Mouse (Mus musculus) lung, postnatal 25 days (tissue): Measurements from ENCODE around the gene St8sia6.

Experiments used
- DNase-seq: peaks from one replicate; pipeline ENCODE4 v3.0.0; 2022; ENCODE audit warnings: low spot score

Gene St8sia6

GRCm38 (mm10) chr2:13760366-13760765 is 33.5 kb downstream of the St8sia6 start:
- DNase-seq, result no peak

DNA sequence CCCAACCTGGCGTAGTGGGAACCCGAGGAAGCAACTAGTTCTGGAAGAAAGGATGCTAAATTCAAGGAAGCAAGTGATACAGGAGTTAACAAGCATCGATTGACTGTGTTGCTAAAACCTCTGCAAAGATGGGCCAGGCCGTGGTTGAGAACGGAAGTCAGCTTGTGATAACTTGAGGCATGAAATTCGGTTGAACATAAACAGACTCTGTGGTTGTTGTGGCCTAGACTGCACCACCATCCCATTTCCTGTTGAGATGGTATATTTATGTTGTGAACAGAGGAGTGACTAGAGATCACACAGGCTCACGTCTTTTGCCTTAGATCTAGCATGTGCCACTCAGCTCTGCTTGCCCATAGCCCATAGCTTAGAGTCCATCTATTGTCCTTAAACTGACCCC is 36.5 kb downstream of the St8sia6 start:
- DNase-seq, result peak; percentile 18

- no peak for DNase-seq
Observed at GRCm38 (mm10) chr2:13755733-13756132, 38.1 kb downstream of the St8sia6 start.

DNA sequence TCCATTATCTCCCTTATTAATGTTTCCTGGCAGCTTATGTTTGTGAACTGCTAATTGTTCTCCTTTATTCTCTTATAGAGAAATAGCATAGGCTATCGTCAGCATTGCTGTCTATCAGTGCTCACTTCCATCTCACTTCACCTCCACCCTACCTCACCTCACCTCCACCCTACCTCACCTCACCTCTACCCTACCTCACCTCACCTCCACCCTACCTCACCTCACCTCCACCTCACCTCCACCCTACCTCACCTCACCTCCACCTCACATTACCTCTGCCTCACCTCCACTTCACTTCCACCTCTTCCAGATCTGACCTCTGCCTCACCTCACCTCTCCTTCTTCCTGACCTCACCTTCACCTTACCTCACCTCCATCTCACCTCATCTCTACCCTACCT is 42.2 kb downstream of the St8sia6 start:
- DNase-seq, result no peak

GRCm38 (mm10) chr2:13750777-13751176 is 43.1 kb downstream of the St8sia6 start:
- no peak for DNase-seq

- DNase-seq, result peak; percentile 2
Observed at GRCm38 (mm10) chr2:13750089-13750488, 43.8 kb downstream of the St8sia6 start.

DNA sequence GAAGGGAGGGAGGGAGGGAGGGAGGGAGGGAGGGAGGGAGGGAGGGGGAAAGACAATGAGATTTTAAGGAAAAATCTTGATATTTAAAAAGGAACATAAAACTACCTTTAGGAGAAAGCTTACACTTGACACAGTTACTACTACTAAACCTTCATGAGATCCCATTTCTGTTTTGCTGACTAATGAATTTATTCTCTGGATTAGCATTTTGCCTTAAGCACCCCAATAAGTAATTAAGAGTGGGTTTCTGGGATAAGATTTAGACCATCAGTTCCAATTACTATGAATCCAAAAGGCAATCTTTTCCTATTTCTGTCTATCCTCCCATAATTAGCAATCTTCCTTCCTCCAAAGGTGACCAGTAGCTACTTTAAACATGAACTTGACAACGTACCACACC is 44.7 kb downstream of the St8sia6 start:
- DNase-seq, result no peak

DNA sequence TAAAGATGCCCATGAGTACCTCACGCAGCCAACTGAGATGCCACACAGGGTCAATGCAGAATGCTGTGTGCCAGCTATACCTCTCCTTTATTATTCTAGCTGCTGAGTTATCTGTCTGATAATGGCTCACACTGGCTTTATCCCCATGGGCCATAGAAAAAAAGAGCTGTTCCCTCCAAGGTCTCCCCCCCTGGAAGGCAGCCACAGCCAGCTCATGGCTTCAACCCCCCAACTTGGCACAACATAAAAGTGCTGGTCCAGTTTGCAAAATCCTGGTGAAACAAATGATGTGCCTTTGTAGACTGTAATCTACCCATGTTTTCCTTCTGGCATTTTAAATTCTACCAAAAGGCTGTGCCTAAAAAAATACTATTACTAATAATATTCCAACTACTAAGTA is 46.3 kb downstream of the St8sia6 start:
- no peak for DNase-seq

- DNase-seq, result no peak
Observed at GRCm38 (mm10) chr2:13746023-13746422, 47.8 kb downstream of the St8sia6 start.

GRCm38 (mm10) chr2:13738704-13739103 is 55.2 kb downstream of the St8sia6 start:
- no peak for DNase-seq

- no peak for DNase-seq
Observed at GRCm38 (mm10) chr2:13727901-13728300, 66.0 kb downstream of the St8sia6 start.

- no peak for DNase-seq
Observed at GRCm38 (mm10) chr2:13725592-13725991, 68.3 kb downstream of the St8sia6 start.

DNA sequence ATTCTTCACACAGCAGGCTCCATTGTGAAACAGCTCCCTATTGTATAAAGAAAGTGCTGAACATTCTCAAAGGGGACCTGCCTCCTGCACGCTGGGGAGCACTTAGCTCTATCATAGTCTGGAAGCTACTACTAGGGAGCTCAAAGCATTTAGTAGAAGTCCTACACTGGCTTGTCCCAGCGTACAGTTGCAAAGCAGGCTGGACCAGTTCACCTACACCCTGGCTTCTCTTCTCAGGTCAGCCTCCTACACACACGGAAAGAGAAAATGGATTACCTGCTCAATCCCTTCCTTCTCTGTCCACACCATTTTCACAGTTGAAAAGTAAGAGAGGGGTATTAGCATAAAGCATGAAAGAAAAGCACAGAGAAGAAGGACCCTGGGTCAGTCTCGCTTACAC is 71.6 kb downstream of the St8sia6 start:
- DNase-seq, result peak; percentile 4

DNA sequence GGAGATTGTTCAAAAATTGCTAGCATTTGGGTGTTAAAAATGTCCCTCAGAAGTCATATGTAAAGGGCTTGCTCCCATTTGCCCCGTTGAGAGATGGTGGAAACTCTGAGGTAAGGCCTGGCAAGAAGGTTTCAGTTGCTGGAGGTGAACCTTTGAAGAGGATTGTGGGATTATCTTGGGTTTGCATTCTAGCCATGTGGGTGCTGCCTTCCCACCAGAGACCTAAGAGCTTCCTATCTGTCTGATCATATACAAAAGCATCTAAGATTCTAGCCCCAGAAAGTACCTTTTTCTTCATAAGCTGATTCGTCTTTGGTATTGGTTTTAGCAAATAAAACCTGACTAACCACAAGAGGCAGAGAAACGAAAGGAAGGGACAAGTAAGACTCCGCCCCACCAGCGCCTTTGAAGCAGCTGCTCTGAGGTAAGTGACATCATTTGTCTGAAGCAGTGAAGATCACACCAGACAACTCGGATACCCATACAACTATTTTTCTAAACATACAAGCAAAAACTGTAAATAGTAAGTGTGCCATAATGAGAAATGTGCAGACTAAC is 75.2 kb downstream of the St8sia6 start:
- DNase-seq, result no peak

DNA sequence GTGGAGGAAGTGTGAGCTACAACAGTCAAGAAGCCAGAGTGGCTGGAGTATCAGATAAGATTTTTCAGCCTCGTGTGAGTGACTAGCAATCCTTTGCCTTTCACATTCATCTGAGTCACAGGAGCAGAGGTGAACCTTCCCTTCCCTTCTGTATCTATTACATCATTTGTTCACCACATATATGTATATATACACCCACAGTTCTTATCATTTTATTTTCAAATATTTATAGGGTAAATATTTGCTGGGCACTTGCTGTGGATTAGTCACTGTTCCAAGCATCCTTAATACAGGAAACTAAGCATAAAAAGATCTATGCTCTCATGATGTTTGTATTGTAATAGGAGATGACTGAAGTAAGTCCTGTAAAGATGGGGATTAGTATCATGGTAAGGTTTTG is 85.1 kb downstream of the St8sia6 start:
- no peak for DNase-seq

GRCm38 (mm10) chr2:13697514-13697913 is 96.3 kb downstream of the St8sia6 start:
- no peak for DNase-seq

DNA sequence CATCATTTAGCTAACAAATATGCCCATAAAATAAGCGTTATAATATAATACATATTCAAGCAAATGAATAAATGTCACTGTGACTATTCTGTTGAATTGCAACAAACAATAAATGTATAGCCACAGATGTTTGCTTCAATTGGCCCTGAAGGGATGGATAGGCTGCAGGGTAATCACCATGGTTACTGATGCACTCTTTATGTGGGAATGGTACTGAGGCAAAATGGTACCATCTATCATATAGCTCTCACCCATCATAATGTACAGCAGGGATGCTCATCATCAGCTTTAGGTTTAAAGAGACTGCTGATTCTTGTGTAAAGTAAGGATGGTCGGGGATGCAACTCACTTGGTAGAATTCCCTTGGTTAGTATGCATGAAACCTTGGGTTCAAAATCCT is 99.4 kb downstream of the St8sia6 start:
- no peak for DNase-seq

- no peak for DNase-seq
Observed at GRCm38 (mm10) chr2:13684380-13684779, 109.5 kb downstream of the St8sia6 start.

DNA sequence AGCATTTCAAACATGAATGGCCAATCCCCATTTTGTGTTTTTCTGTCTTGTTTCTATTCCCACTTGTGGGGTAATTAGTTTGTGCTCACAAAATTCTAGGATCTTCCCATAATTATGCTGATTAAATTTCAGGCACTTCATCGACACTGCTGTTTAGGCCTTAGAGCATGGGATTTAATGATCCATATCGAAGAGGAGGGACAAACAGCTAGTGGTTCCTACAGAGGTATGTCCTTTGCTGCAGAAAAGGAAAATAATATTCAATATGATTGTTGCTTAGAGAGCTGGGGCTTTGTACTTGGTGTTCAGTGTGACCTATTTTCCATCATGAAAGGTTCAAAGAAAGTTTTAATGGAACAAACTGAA is 110.7 kb downstream of the St8sia6 start:
- DNase-seq, result no peak

DNA sequence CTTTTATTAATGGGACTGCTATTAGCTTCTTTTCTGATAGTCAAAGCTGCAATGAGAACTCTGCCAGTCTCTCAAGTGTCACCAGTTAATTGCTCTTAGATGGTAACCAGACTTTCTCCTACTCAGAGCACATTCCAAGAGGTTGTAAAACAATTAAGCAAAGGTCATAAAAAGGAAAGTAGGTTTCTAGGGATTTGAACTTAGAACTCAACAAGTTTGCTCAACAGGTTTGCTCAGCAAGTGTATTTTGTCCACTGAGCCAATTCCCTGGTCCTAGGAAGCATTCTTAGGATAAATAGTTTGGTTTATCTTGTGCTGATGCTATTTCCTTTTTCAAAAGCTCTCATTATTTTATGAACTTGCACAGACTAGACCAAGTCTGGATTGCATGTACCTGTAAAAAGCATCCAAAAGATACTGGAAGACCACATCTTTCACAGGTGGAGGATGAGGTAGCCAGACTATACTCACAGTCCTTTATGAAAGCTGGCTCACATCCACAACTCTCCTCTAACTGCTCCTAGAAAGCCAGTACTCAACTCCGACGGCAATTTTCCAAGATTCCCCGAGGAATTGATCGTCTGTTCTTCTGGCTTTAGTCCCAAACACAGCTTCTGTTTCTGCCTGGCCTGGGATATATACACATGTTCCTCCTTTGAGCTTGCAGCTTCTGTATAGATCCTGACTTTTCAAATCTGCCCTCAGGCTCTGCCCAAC is 111.2 kb downstream of the St8sia6 start:
- DNase-seq, result no peak

DNA sequence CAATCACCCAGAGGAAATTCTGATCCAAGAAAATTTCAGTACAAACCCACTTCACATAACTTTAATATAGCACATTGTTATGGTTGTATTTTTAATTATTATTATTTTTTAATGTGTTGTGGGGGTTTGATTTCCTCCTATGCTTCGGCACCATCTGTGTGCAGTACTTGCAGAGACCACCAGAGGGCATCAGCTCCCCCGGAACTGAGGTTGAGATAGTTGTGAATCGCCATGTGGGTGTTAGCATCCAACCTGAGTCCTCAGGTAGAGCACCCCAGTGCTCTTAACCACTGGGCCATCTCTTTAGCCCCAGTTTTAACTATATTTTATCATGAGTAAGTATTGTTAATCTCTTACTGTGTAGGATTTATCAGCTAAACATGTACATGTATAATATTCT is 120.9 kb downstream of the St8sia6 start:
- DNase-seq, result no peak

DNA sequence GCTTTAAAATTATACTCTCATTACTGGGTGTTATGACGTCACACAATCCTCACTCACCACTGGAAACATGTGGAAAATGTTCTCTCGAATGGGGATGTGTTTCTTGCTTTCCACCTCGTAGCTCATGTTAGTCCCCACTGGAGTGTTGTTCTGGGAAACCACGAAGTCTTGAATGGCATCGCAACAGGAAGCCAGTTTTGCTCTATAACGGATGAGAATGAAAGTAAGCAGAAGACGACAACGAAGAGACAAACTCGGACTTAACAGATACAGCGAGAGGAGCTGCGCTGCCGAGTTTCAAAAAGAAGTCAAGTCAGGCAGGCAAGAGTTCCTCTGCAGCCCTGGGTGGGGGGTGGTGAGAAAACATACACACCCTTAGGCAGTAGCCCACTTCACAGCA is 121.4 kb downstream of the St8sia6 start:
- DNase-seq, result no peak

GRCm38 (mm10) chr2:13634866-13635265 is 159.0 kb downstream of the St8sia6 start:
- DNase-seq, result no peak

GRCm38 (mm10) chr2:13630136-13630832 is 163.6 kb downstream of the St8sia6 start:
- no peak for DNase-seq
